ENCODE assay signal across 8 mouse cellular contexts in genomic region chr1:179802610-179803512, GRCm38 (mm10). TPM values are rescaled to one million over a fixed set of nuclear protein-coding genes. Genes with fewer than 3 reads are reported as not detected.
DNase-seq lines count a peak whose midpoint lies in the region; ATAC-seq and TF ChIP-seq lines count a peak whose summit lies in the region.

Gm10518 (plus strand) TSS chr1:179803376.

- H3K9ac ChIP-seq in lung, embryonic 15.5 days = peak within 1 kb of the TSS; percentile 94

- peak within 1 kb of the TSS; percentile 95 for H3K4me3 ChIP-seq in lung, embryonic 15.5 days

- intact Hi-C loops in heart, postnatal 36 days (cut with DNase I) = loop anchor here (10.0 kb wide), 1 partner anchor 258 kb away; the partner anchor contains the start of genes Cnst and Tfb2m

- peak; percentile 49 for ATAC-seq in Patski
- peak; percentile 55 for ATAC-seq in lung, embryonic 15.5 days (ENCODE audit: borderline replicate concordance, extremely low read depth, low FRiP score, low TSS enrichment)

- CTCF ChIA-PET in Patski (lab: Charles Lee) = interaction anchor here (0.9 kb wide), 1 partner anchor 42 kb away, joined by 4 read pairs; no protein-coding TSS in a partner anchor

- DNase-seq in Patski (ENCODE audit: low read depth, low spot score) = no peak
- DNase-seq in cerebellum, adult 9-10 months = peak; percentile 73
- DNase-seq in forelimb bud, embryonic 11.5 days (ENCODE audit: low read depth, low spot score) = peak; percentile 36
- DNase-seq in heart, postnatal 36 days = peak; percentile 65 to 84
- peak; percentile 35 for DNase-seq in layer of hippocampus, adult 9-11 months
- peak; percentile 68 for DNase-seq in ovary, postnatal 36 days (ENCODE audit: low spot score)
- peak; percentile 69 for DNase-seq in yolk sac, embryonic 10.5 days (ENCODE audit: low spot score)

- in situ Hi-C loops in Patski (cut with MboI; ENCODE audit: low pct_unique_long_range_greater_than_20kb) = loop anchor here (5.0 kb wide), 1 partner anchor 39 kb away; no protein-coding TSS in a partner anchor

- POLR2A ChIA-PET in Patski (lab: Charles Lee) = no interaction called here

- H3K4me2 ChIP-seq in lung, embryonic 15.5 days = peak within 1 kb of the TSS; percentile 72

- peaks cover 27% of the 10 kb centered on the region for H3K4me1 ChIP-seq in lung, embryonic 15.5 days

- H3K9me3 ChIP-seq in lung, embryonic 15.5 days = no peaks in the 10 kb centered on the region

- H3K27ac ChIP-seq in lung, embryonic 15.5 days = peak within 1 kb of the TSS; percentile 100

- peaks cover 8% of the 10 kb centered on the region for H3K36me3 ChIP-seq in lung, embryonic 15.5 days

- no peaks in the 10 kb centered on the region for H3K27me3 ChIP-seq in Patski
- H3K27me3 ChIP-seq in lung, embryonic 15.5 days = no peaks in the 10 kb centered on the region

- no peak for TF ChIP-seq CTCF in Patski (IDR thresholded peaks at IDR 0.05)

- WGBS in lung, embryonic 15.5 days = under 1% methylated on average over 87 of the region's 94 CpGs

RNA-seq across cellular contexts. Expression of gene Gm10518, which starts in this region (rescaled TPM):
- polyA plus RNA-seq in Patski (2021) = 0.35 TPM
- total RNA-seq in heart, postnatal 36 days (2021) = not detected
- polyA plus RNA-seq in lung, embryonic 15.5 days (2015; fragmentation: Nextera tagmentation; extraction: Ambion mirVana) = 0.15 TPM in 1 of 2 replicates, not detected in the other

Comparison
In these comparisons a context has a peak if more than half of its experiments do, and no peak if none do; other contexts are left out.
1. Peak in ATAC-seq in Patski; RNA of the gene not detected or under 1 TPM.
2. Peak in DNase-seq in heart, postnatal 36 days; RNA of the gene not detected or under 1 TPM.
3. Peak in ATAC-seq, H3K4me3 ChIP-seq, H3K27ac ChIP-seq, H3K9ac ChIP-seq and H3K4me2 ChIP-seq in lung, embryonic 15.5 days; RNA of the gene not detected or under 1 TPM.